Mouse (Mus musculus): Measurements from ENCODE around the gene Ankmy2. TPM values are rescaled to one million over a fixed set of nuclear protein-coding genes. Genes with fewer than 3 reads are reported as not detected.
"Not testable (repeated sequence)": the region's sequence is repeated elsewhere in the genome, so short reads cannot be mapped to it uniquely, and the experiment has no call there.

Gene Ankmy2
- polyA plus RNA-seq, 1 experiment from 2014 or later = 32.0 TPM

- ATAC-seq (ENCODE audit: low FRiP score) (no peak), DNase-seq (ENCODE audit: low spot score) (no peak)
- Histone ChIP-seq H3K4me1 (replicated peaks; ENCODE audit: control insufficient read depth, insufficient read depth, low read length) (no peaks in the 10 kb centered on the region), H3K9me3 (ENCODE audit: control insufficient read depth, low read length) (no peaks in the 10 kb centered on the region), H3K4me2 (replicated peaks; ENCODE audit: low read depth, low read length) (no peak overlapping the region), H3K27me3 (ENCODE audit: control insufficient read depth, insufficient read depth, low read length) (no peaks in the 10 kb centered on the region), H3K4me3 (ENCODE audit: low read depth, low read length) (no peak overlapping the region), H3K36me3 (ENCODE audit: control insufficient read depth, insufficient read depth, low read length) (no peaks in the 10 kb centered on the region), H3K9ac (ENCODE audit: low read depth, low read length) (no peak overlapping the region), H3K27ac (ENCODE audit: low read depth, low read length) (no peak overlapping the region)
- 95% methylated on average over 5 of the region's 5 CpGs for WGBS
These were observed 20.3 kb downstream of the Ankmy2 start for GRCm38 (mm10) chr12:36177227-36177626.

DNA sequence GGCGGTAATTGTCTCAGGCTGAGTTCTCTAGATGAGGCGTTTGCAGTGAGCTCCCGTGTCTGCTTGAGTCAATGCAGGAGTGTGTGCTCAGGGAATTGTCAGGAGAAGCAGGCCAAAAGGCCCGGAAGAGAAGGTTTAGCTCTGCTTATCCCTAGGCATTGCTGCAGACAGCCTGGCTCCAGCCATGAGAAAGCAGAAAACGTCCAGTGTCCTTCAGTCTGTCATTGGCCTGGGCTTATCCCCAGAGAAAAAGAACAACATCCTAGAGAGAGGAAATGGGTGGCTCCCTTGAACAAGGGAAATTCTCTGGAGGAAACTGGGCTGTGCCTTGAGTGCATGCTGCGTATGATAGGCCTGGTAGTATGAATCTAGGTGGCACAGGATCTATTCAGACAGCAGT lies 25.7 kb downstream of the Ankmy2 start:
- Histone ChIP-seq H3K27me3 (ENCODE audit: control insufficient read depth, insufficient read depth, low read length) (no peaks in the 10 kb centered on the region), H3K36me3 (ENCODE audit: control insufficient read depth, insufficient read depth, low read length) (no peaks in the 10 kb centered on the region), H3K4me1 (replicated peaks; ENCODE audit: control insufficient read depth, insufficient read depth, low read length) (no peaks in the 10 kb centered on the region), H3K4me3 (ENCODE audit: low read depth, low read length) (no peak overlapping the region), H3K4me2 (replicated peaks; ENCODE audit: low read depth, low read length) (no peak overlapping the region), H3K9ac (ENCODE audit: low read depth, low read length) (no peak overlapping the region), H3K27ac (ENCODE audit: low read depth, low read length) (no peak overlapping the region), H3K9me3 (ENCODE audit: control insufficient read depth, low read length) (no peaks in the 10 kb centered on the region)
- DNase-seq (ENCODE audit: low spot score) (no peak), ATAC-seq (ENCODE audit: low FRiP score) (no peak)
- 75% methylated on average over 6 of the region's 6 CpGs for WGBS

- ATAC-seq (ENCODE audit: low FRiP score) (no peak), DNase-seq (ENCODE audit: low spot score) (no peak)
- no peaks in the 10 kb centered on the region for H3K4me1 ChIP-seq (replicated peaks; ENCODE audit: control insufficient read depth, insufficient read depth, low read length)
- no peak overlapping the region for H3K27ac ChIP-seq (ENCODE audit: low read depth, low read length)
- whole genome bisulfite sequencing = 75% methylated on average over 6 of the region's 6 CpGs
- H3K4me3 ChIP-seq (ENCODE audit: low read depth, low read length) = no peak overlapping the region
- no peaks in the 10 kb centered on the region for H3K9me3 ChIP-seq (ENCODE audit: control insufficient read depth, low read length)
- peaks cover 3% of the 10 kb centered on the region; the same call in 1 of the 2 replicates for H3K36me3 ChIP-seq (ENCODE audit: control insufficient read depth, insufficient read depth, low read length)
- no peaks in the 10 kb centered on the region for H3K27me3 ChIP-seq (ENCODE audit: control insufficient read depth, insufficient read depth, low read length)
- no peak overlapping the region for H3K9ac ChIP-seq (ENCODE audit: low read depth, low read length)
- H3K4me2 ChIP-seq (replicated peaks; ENCODE audit: low read depth, low read length) = no peak overlapping the region
These were observed 30.2 kb downstream of the Ankmy2 start for GRCm38 (mm10) chr12:36187081-36187480.

- Histone ChIP-seq H3K4me2 (replicated peaks; ENCODE audit: low read depth, low read length) (no peak overlapping the region), H3K9ac (ENCODE audit: low read depth, low read length) (no peak overlapping the region), H3K36me3 (ENCODE audit: control insufficient read depth, insufficient read depth, low read length) (peaks cover 3% of the 10 kb centered on the region; the same call in 1 of the 2 replicates), H3K27ac (ENCODE audit: low read depth, low read length) (no peak overlapping the region), H3K4me3 (ENCODE audit: low read depth, low read length) (no peak overlapping the region), H3K27me3 (ENCODE audit: control insufficient read depth, insufficient read depth, low read length) (no peaks in the 10 kb centered on the region), H3K9me3 (ENCODE audit: control insufficient read depth, low read length) (no peaks in the 10 kb centered on the region), H3K4me1 (replicated peaks; ENCODE audit: control insufficient read depth, insufficient read depth, low read length) (no peaks in the 10 kb centered on the region)
- WGBS = 92% methylated on average over 3 of the region's 3 CpGs
- ATAC-seq (ENCODE audit: low FRiP score) (no peak), DNase-seq (ENCODE audit: low spot score) (no peak)
These were observed 32.7 kb downstream of the Ankmy2 start for GRCm38 (mm10) chr12:36189610-36190009.

DNA sequence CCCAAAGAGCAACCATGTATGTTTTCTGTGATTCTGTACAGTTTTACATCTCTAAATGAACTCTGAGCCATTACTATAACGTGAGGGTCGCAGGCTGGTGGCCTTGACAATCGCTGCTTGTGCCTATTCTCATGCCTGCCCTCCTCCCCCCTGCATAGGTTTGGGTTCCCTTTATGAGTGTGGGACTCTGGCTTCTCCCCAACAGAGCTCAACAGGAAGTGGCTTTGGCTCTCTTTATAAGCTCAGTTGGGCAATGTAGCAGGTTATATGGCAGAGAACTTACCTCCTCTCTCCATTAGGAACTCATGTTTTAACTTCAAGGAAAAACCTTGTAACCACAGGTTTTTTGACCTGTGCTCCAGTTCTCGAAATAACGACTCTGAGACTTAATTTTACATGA lies 33.4 kb downstream of the Ankmy2 start:
- Histone ChIP-seq H3K4me1 (replicated peaks; ENCODE audit: control insufficient read depth, insufficient read depth, low read length) (no peaks in the 10 kb centered on the region), H3K9ac (ENCODE audit: low read depth, low read length) (no peak overlapping the region), H3K9me3 (ENCODE audit: control insufficient read depth, low read length) (no peaks in the 10 kb centered on the region), H3K4me3 (ENCODE audit: low read depth, low read length) (no peak overlapping the region), H3K27me3 (ENCODE audit: control insufficient read depth, insufficient read depth, low read length) (no peaks in the 10 kb centered on the region), H3K27ac (ENCODE audit: low read depth, low read length) (no peak overlapping the region), H3K4me2 (replicated peaks; ENCODE audit: low read depth, low read length) (no peak overlapping the region), H3K36me3 (ENCODE audit: control insufficient read depth, insufficient read depth, low read length) (peaks cover 3% of the 10 kb centered on the region; the same call in 1 of the 2 replicates)
- DNase-seq (ENCODE audit: low spot score) = no peak
- ATAC-seq (ENCODE audit: low FRiP score) = no peak
- WGBS = 93% methylated on average over 5 of the region's 5 CpGs

GRCm38 (mm10) chr12:36194976-36195375 lies 38.1 kb downstream of the Ankmy2 start:
- ATAC-seq (ENCODE audit: low FRiP score) (no peak), DNase-seq (ENCODE audit: low spot score) (no peak)
- Histone ChIP-seq H3K9me3 (ENCODE audit: control insufficient read depth, low read length) (peaks cover 10% of the 10 kb centered on the region; the same call in 1 of the 2 replicates), H3K4me2 (replicated peaks; ENCODE audit: low read depth, low read length) (no peak overlapping the region), H3K4me1 (replicated peaks; ENCODE audit: control insufficient read depth, insufficient read depth, low read length) (no peaks in the 10 kb centered on the region), H3K9ac (ENCODE audit: low read depth, low read length) (no peak overlapping the region), H3K36me3 (ENCODE audit: control insufficient read depth, insufficient read depth, low read length) (peaks cover 18% of the 10 kb centered on the region), H3K4me3 (ENCODE audit: low read depth, low read length) (no peak overlapping the region), H3K27ac (ENCODE audit: low read depth, low read length) (no peak overlapping the region), H3K27me3 (ENCODE audit: control insufficient read depth, insufficient read depth, low read length) (no peaks in the 10 kb centered on the region)
- 93% methylated on average over 7 of the region's 7 CpGs for WGBS

DNA sequence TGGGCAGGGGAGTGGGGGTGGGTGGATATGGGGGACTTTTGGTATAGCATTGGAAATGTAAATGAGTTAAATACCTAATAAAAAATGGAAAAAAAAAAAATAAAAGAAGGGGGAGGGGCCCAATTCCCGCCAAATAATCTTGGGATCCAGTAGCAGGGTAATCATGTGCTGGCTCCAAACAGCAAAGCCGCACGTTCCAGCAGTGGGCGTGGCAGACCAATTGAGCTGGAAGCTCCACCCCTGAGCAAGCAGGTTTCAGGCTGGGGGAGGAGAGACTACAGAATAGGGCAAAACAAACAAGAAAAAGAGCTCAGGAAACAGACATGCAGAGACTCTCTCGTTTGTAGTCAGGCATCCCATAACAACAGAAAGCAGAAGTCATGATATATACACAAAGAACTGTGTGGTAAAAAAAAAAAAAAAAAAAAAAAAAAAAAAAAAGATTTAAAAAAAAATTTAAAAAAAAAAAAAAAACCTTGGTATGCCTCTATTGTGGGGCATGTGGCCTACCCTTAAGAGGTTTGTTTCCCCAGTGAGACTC lies 48.7 kb downstream of the Ankmy2 start:
- H3K4me2 ChIP-seq (replicated peaks; ENCODE audit: low read depth, low read length); H3K9me3 ChIP-seq (ENCODE audit: control insufficient read depth, low read length); H3K9ac ChIP-seq (ENCODE audit: low read depth, low read length); DNase-seq (ENCODE audit: low spot score); H3K4me3 ChIP-seq (ENCODE audit: low read depth, low read length); H3K4me1 ChIP-seq (replicated peaks; ENCODE audit: control insufficient read depth, insufficient read depth, low read length); H3K36me3 ChIP-seq (ENCODE audit: control insufficient read depth, insufficient read depth, low read length); H3K27ac ChIP-seq (ENCODE audit: low read depth, low read length); ATAC-seq (ENCODE audit: low FRiP score); H3K27me3 ChIP-seq (ENCODE audit: control insufficient read depth, insufficient read depth, low read length): not testable (repeated sequence)
- WGBS = 57% methylated on average over 5 of the region's 5 CpGs

DNA sequence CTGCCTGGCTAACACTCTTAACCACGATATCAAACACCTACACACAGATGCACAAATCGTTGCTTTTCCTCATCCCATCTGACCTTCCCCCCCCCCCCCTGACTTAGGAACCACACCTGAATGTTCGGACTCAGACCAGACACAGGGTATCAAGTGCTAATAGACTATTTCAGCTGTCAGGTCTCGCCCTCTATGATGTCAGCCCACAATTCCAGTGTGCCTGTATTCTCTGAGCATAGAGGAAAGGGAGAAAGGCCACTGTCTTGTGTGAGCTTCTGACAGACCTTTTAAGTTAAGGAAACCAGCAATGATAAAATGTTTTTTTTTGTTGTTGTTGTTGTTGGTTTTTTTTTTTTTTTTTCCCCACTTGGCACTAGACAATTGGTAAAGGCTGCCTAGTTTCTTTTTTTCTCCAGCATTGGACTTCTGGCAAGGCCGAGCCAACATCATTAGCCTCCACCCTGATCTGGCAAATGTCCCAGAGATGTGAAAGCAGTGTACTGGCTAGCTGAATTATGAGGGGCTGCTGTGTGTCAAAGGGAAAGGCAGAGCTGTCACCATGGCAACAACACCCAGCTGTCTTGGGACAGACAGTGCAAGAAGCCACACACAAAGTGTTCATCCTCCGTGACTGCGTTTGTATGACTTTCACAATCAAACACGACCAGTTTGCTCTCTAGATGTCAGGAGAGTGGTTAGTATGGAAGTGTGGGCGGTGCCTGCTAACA lies 50.3 kb downstream of the Ankmy2 start:
- 55% methylated on average over 9 of the region's 9 CpGs for WGBS
- 0 out of 2 replicates have a peak overlapping the region, but pooled peaks have one; percentile 8 for H3K4me2 ChIP-seq (replicated peaks; ENCODE audit: low read depth, low read length)
- no peaks in the 10 kb centered on the region for H3K27me3 ChIP-seq (ENCODE audit: control insufficient read depth, insufficient read depth, low read length)
- ATAC-seq (ENCODE audit: low FRiP score) = peak; percentile 97
- no peaks in the 10 kb centered on the region for H3K36me3 ChIP-seq (ENCODE audit: control insufficient read depth, insufficient read depth, low read length)
- H3K27ac ChIP-seq (ENCODE audit: low read depth, low read length) = no peak overlapping the region; the same call in 1 of the 2 replicates
- H3K4me1 ChIP-seq (replicated peaks; ENCODE audit: control insufficient read depth, insufficient read depth, low read length) = no peaks in the 10 kb centered on the region
- H3K4me3 ChIP-seq (ENCODE audit: low read depth, low read length) = no peak overlapping the region
- H3K9ac ChIP-seq (ENCODE audit: low read depth, low read length) = no peak overlapping the region
- DNase-seq (ENCODE audit: low spot score) = peak; percentile 79
- H3K9me3 ChIP-seq (ENCODE audit: control insufficient read depth, low read length) = no peaks in the 10 kb centered on the region

DNA sequence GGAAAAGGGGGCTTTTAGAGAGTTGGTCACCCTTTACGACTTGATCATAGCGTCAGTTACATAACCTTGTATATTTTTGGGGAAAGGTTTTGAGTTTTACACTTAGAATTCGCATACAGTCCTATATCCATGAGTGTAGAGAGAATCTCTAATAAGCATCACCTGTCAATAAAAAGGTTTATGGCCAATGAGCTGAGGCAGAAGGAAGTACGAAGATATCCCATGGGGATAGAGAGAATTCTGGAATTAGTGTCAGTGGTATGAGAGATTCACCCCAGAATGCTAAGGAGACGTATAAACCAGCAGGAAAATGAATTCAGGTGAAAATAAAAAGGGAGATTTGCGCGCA lies 50.9 kb downstream of the Ankmy2 start:
- no peak for DNase-seq (ENCODE audit: low spot score)
- Histone ChIP-seq H3K27me3 (ENCODE audit: control insufficient read depth, insufficient read depth, low read length) (no peaks in the 10 kb centered on the region), H3K9ac (ENCODE audit: low read depth, low read length) (no peak overlapping the region), H3K4me1 (replicated peaks; ENCODE audit: control insufficient read depth, insufficient read depth, low read length) (no peaks in the 10 kb centered on the region), H3K4me3 (ENCODE audit: low read depth, low read length) (no peak overlapping the region), H3K4me2 (replicated peaks; ENCODE audit: low read depth, low read length) (0 out of 2 replicates have a peak overlapping the region, but pooled peaks have one; percentile 8), H3K9me3 (ENCODE audit: control insufficient read depth, low read length) (no peaks in the 10 kb centered on the region), H3K27ac (ENCODE audit: low read depth, low read length) (no peak overlapping the region; the same call in 1 of the 2 replicates), H3K36me3 (ENCODE audit: control insufficient read depth, insufficient read depth, low read length) (no peaks in the 10 kb centered on the region)
- peak; percentile 68 for ATAC-seq (ENCODE audit: low FRiP score)
- 71% methylated on average over 7 of the region's 7 CpGs for WGBS

Measured in hindbrain, embryonic 11.5 days (tissue).